15 mouse cellular contexts compared by ENCODE assay signal in genomic region chr7:100654441-100654840, GRCm38 (mm10). TPM values are rescaled to one million over a fixed set of nuclear protein-coding genes. Genes with fewer than 3 reads are reported as not detected.
A peak's percentile ranks its signal among the peaks of the same experiment; 100 is the strongest.
DNase-seq lines count a peak whose midpoint lies in the region; ATAC-seq and TF ChIP-seq lines count a peak whose summit lies in the region.
"Had no signal": no experiment of that assay in that cellular context is flagged by ENCODE, and none has a peak within 500 bp of the region (broad histone marks: within the 10 kb centered on the region; RNA-seq: fewer than 3 reads in every experiment).

No protein-coding gene starts in this region.

- H3K27me3 ChIP-seq in forebrain, embryonic 12.5 days = no peaks in the 10 kb centered on the region
- H3K27me3 ChIP-seq in forebrain, embryonic 14.5 days (replicated peaks; ENCODE audit: control insufficient read depth, insufficient read depth, low read length) = no peaks in the 10 kb centered on the region
- no peaks in the 10 kb centered on the region for H3K27me3 ChIP-seq in stomach, embryonic 14.5 days (ENCODE audit: control insufficient read depth, insufficient read depth, low read length)
- no peaks in the 10 kb centered on the region for H3K27me3 ChIP-seq in stomach, postnatal 0 days (ENCODE audit: control insufficient read depth, insufficient read depth, low read length)
- H3K27me3 ChIP-seq in midbrain, embryonic 11.5 days (ENCODE audit: control insufficient read depth, insufficient read depth, low read length) = no peaks in the 10 kb centered on the region
- H3K27me3 ChIP-seq in kidney, embryonic 14.5 days (ENCODE audit: control insufficient read depth, insufficient read depth, low read length) = no peaks in the 10 kb centered on the region
- H3K27me3 ChIP-seq: embryonic facial prominence, embryonic 15.5 days; liver, embryonic 13.5 days had no signal

- no peak for TF ChIP-seq CTCF in stomach, postnatal 0 days (IDR thresholded peaks at IDR 0.05; ENCODE audit: low read depth)
- TF ChIP-seq CTCF in olfactory bulb, adult 2 months (IDR thresholded peaks at IDR 0.05; ENCODE audit: insufficient read depth, low read depth, low read length) = no peak

- peaks cover 29% of the 10 kb centered on the region for H3K4me1 ChIP-seq in forebrain, embryonic 12.5 days
- peaks cover 7% of the 10 kb centered on the region; the same call in 1 of the 2 replicates for H3K4me1 ChIP-seq in forebrain, embryonic 14.5 days (ENCODE audit: control insufficient read depth, insufficient read depth, low read length)
- peaks cover 4% of the 10 kb centered on the region; the same call in 1 of the 2 replicates for H3K4me1 ChIP-seq in stomach, embryonic 14.5 days (ENCODE audit: control insufficient read depth, insufficient read depth, low read length)
- H3K4me1 ChIP-seq in stomach, postnatal 0 days (replicated peaks; ENCODE audit: control insufficient read depth, insufficient read depth) = no peaks in the 10 kb centered on the region
- peaks cover 16% of the 10 kb centered on the region for H3K4me1 ChIP-seq in midbrain, embryonic 11.5 days (ENCODE audit: control insufficient read depth, insufficient read depth, low read length)
- peaks cover 7% of the 10 kb centered on the region for H3K4me1 ChIP-seq in olfactory bulb, adult 2 months (ENCODE audit: control insufficient read depth, insufficient read depth, low read length)
- H3K4me1 ChIP-seq in kidney, embryonic 14.5 days (ENCODE audit: control insufficient read depth, insufficient read depth, low read length) = peaks cover 4% of the 10 kb centered on the region; the same call in 1 of the 2 replicates

- no peak for DNase-seq in forebrain, embryonic 14.5 days (ENCODE audit: low spot score)
- no peak for DNase-seq in stomach, postnatal 0 days (ENCODE audit: low spot score)
- no peak for DNase-seq in midbrain, embryonic 11.5 days (ENCODE audit: low spot score, missing footprints)
- no peak for DNase-seq in kidney, postnatal 14 days
- DNase-seq: adrenal gland, postnatal 10 days; cerebellum, postnatal 36 days; liver, embryonic 13.5 days; lung, postnatal 36 days; thymus, postnatal 25 days had no signal

- no peak overlapping the region for H3K4me2 ChIP-seq in forebrain, embryonic 12.5 days
- H3K4me2 ChIP-seq in forebrain, embryonic 14.5 days (ENCODE audit: low read length) = no peak overlapping the region
- no peak overlapping the region for H3K4me2 ChIP-seq in stomach, embryonic 14.5 days (replicated peaks; ENCODE audit: low read depth, low read length)
- H3K4me2 ChIP-seq in stomach, postnatal 0 days (replicated peaks; ENCODE audit: low read depth) = no peak overlapping the region
- no peak overlapping the region for H3K4me2 ChIP-seq in midbrain, embryonic 11.5 days
- H3K4me2 ChIP-seq in kidney, embryonic 14.5 days (replicated peaks; ENCODE audit: low read depth, low read length) = no peak overlapping the region
- H3K4me2 ChIP-seq: embryonic facial prominence, embryonic 15.5 days; liver, embryonic 13.5 days had no signal

- H3K27ac ChIP-seq in forebrain, embryonic 12.5 days = peak overlapping the region; percentile 50; the same call in 1 of the 2 replicates
- no peak overlapping the region for H3K27ac ChIP-seq in forebrain, embryonic 14.5 days (ENCODE audit: low read depth, low read length)
- H3K27ac ChIP-seq in stomach, embryonic 14.5 days (ENCODE audit: low read length) = 0 out of 2 replicates have a peak overlapping the region, but pooled peaks have one; percentile 44
- no peak overlapping the region for H3K27ac ChIP-seq in stomach, postnatal 0 days (replicated peaks)
- H3K27ac ChIP-seq in midbrain, embryonic 11.5 days (ENCODE audit: low read depth, low read length) = peak overlapping the region; percentile 45
- H3K27ac ChIP-seq in olfactory bulb, adult 2 months (ENCODE audit: insufficient read depth, low read depth, low read length) = peak overlapping the region; percentile 55; the same call in 1 of the 2 replicates
- no peak overlapping the region for H3K27ac ChIP-seq in kidney, embryonic 14.5 days (ENCODE audit: low read depth, low read length)
- H3K27ac ChIP-seq: embryonic facial prominence, embryonic 15.5 days; kidney, postnatal 0 days; liver, embryonic 13.5 days had no signal

- no peaks in the 10 kb centered on the region for H3K9me3 ChIP-seq in forebrain, embryonic 12.5 days
- no peaks in the 10 kb centered on the region for H3K9me3 ChIP-seq in forebrain, embryonic 14.5 days (replicated peaks; ENCODE audit: control insufficient read depth, low read length)
- H3K9me3 ChIP-seq in stomach, embryonic 14.5 days (ENCODE audit: control insufficient read depth, low read depth, low read length) = no peaks in the 10 kb centered on the region
- no peaks in the 10 kb centered on the region for H3K9me3 ChIP-seq in stomach, postnatal 0 days (ENCODE audit: control insufficient read depth, low read length)
- H3K9me3 ChIP-seq in midbrain, embryonic 11.5 days (ENCODE audit: control insufficient read depth, low read length) = no peaks in the 10 kb centered on the region
- no peaks in the 10 kb centered on the region for H3K9me3 ChIP-seq in kidney, embryonic 14.5 days (ENCODE audit: control insufficient read depth, low read length)
- H3K9me3 ChIP-seq: embryonic facial prominence, embryonic 15.5 days; liver, embryonic 13.5 days had no signal

- no peak overlapping the region for H3K9ac ChIP-seq in forebrain, embryonic 12.5 days
- H3K9ac ChIP-seq in forebrain, embryonic 14.5 days (ENCODE audit: low read length) = no peak overlapping the region
- no peak overlapping the region for H3K9ac ChIP-seq in stomach, embryonic 14.5 days (replicated peaks; ENCODE audit: low read depth, low read length)
- H3K9ac ChIP-seq in stomach, postnatal 0 days (ENCODE audit: low read length) = no peak overlapping the region
- peak overlapping the region; percentile 36; the same call in 1 of the 2 replicates for H3K9ac ChIP-seq in midbrain, embryonic 11.5 days (ENCODE audit: low read length)
- H3K9ac ChIP-seq in kidney, embryonic 14.5 days (ENCODE audit: low read depth, low read length) = no peak overlapping the region
- H3K9ac ChIP-seq: embryonic facial prominence, embryonic 15.5 days; liver, embryonic 13.5 days had no signal

- no peak for TF ChIP-seq POLR2A in olfactory bulb, adult 2 months (IDR thresholded peaks at IDR 0.05; ENCODE audit: insufficient read depth, low read depth, low read length)

- H3K36me3 ChIP-seq in forebrain, embryonic 12.5 days (replicated peaks) = no peaks in the 10 kb centered on the region
- no peaks in the 10 kb centered on the region for H3K36me3 ChIP-seq in forebrain, embryonic 14.5 days (ENCODE audit: control insufficient read depth, insufficient read depth, low read length)
- no peaks in the 10 kb centered on the region for H3K36me3 ChIP-seq in stomach, embryonic 14.5 days (ENCODE audit: control insufficient read depth, insufficient read depth, low read length)
- no peaks in the 10 kb centered on the region for H3K36me3 ChIP-seq in stomach, postnatal 0 days (ENCODE audit: control insufficient read depth, insufficient read depth, low read length)
- H3K36me3 ChIP-seq in midbrain, embryonic 11.5 days (ENCODE audit: control insufficient read depth, insufficient read depth, low read length) = no peaks in the 10 kb centered on the region
- no peaks in the 10 kb centered on the region for H3K36me3 ChIP-seq in kidney, embryonic 14.5 days (ENCODE audit: control insufficient read depth, insufficient read depth, low read length)
- H3K36me3 ChIP-seq: embryonic facial prominence, embryonic 15.5 days; liver, embryonic 13.5 days had no signal

- 86% methylated on average over 8 of the region's 8 CpGs for WGBS in forebrain, embryonic 12.5 days
- WGBS in forebrain, embryonic 14.5 days = 87% methylated on average over 8 of the region's 8 CpGs
- WGBS in stomach, embryonic 14.5 days = 85% methylated on average over 8 of the region's 8 CpGs
- 82% methylated on average over 8 of the region's 8 CpGs for WGBS in stomach, postnatal 0 days
- 82% methylated on average over 8 of the region's 8 CpGs for WGBS in midbrain, embryonic 11.5 days
- 83% methylated on average over 8 of the region's 8 CpGs for WGBS in olfactory bulb, adult 2 months
- WGBS in kidney, embryonic 14.5 days = 87% methylated on average over 8 of the region's 8 CpGs

- ATAC-seq in forebrain, embryonic 12.5 days (ENCODE audit: low FRiP score) = 0 out of 2 replicates have a peak, but pooled peaks have one; percentile 7
- no peak for ATAC-seq in forebrain, embryonic 14.5 days
- no peak for ATAC-seq in stomach, embryonic 14.5 days (ENCODE audit: insufficient number of reproducible peaks, insufficient read depth, low FRiP score, low read depth)
- ATAC-seq in stomach, postnatal 0 days (ENCODE audit: low FRiP score, low TSS enrichment) = no peak
- ATAC-seq in midbrain, embryonic 11.5 days (ENCODE audit: low FRiP score) = no peak
- no peak for ATAC-seq in kidney, embryonic 14.5 days (ENCODE audit: low FRiP score, low TSS enrichment)

- H3K4me3 ChIP-seq in forebrain, embryonic 12.5 days (replicated peaks) = no peak overlapping the region
- no peak overlapping the region for H3K4me3 ChIP-seq in forebrain, embryonic 14.5 days (ENCODE audit: low read depth, low read length)
- H3K4me3 ChIP-seq in stomach, embryonic 14.5 days (ENCODE audit: low read depth, low read length) = no peak overlapping the region
- no peak overlapping the region for H3K4me3 ChIP-seq in stomach, postnatal 0 days (ENCODE audit: low read depth, low read length)
- no peak overlapping the region for H3K4me3 ChIP-seq in midbrain, embryonic 11.5 days (ENCODE audit: low read depth, low read length)
- no peak overlapping the region for H3K4me3 ChIP-seq in olfactory bulb, adult 2 months (ENCODE audit: insufficient read depth, low read depth, low read length)
- no peak overlapping the region for H3K4me3 ChIP-seq in kidney, embryonic 14.5 days (ENCODE audit: low read length)
- H3K4me3 ChIP-seq: embryonic facial prominence, embryonic 15.5 days; liver, embryonic 13.5 days had no signal

- TF ChIP-seq EP300 in stomach, postnatal 0 days (optimal IDR thresholded peaks at IDR 0.05) = no peak

RNA-seq across cellular contexts. Expression of gene Plekhb1, which starts 7.8 kb away (rescaled TPM):
- polyA plus RNA-seq in forebrain, embryonic 12.5 days (2016; fragmentation: Nextera tagmentation; extraction: Ambion mirVana) = 4.4 and 6.3 TPM in 2 replicates
- polyA plus RNA-seq in forebrain, embryonic 14.5 days (2014; fragmentation: Nextera tagmentation; extraction: Ambion mirVana) = 5.7 and 8.0 TPM in 2 replicates
- polyA plus RNA-seq in stomach, embryonic 14.5 days (2014; fragmentation: Nextera tagmentation; extraction: Ambion mirVana) = 13.2 and 15.5 TPM in 2 replicates
- polyA plus RNA-seq in stomach, postnatal 0 days (2015; fragmentation: Nextera tagmentation; extraction: Ambion mirVana) = 8.7 and 10.4 TPM in 2 replicates
- 3.6 and 4.3 TPM in 2 replicates for polyA plus RNA-seq in midbrain, embryonic 11.5 days (2014; fragmentation: Nextera tagmentation; extraction: Ambion mirVana)
- not detected in 2 replicates for polyA plus RNA-seq in olfactory bulb, adult 2 months (2012; ENCODE audit: insufficient read depth, insufficient read length, low replicate concordance, missing spikeins)
- polyA plus RNA-seq in kidney, embryonic 14.5 days (2014; fragmentation: Nextera tagmentation; extraction: Ambion mirVana) = 2.6 TPM in 2 replicates

RNA-seq across cellular contexts. Expression of gene Mrpl48, which starts 46.3 kb away (rescaled TPM):
- 55.7 and 59.6 TPM in 2 replicates for polyA plus RNA-seq in forebrain, embryonic 12.5 days (2016; fragmentation: Nextera tagmentation; extraction: Ambion mirVana)
- polyA plus RNA-seq in forebrain, embryonic 14.5 days (2014; fragmentation: Nextera tagmentation; extraction: Ambion mirVana) = 82.8 and 85.1 TPM in 2 replicates
- polyA plus RNA-seq in stomach, embryonic 14.5 days (2014; fragmentation: Nextera tagmentation; extraction: Ambion mirVana) = 89.8 and 94.8 TPM in 2 replicates
- 77.0 and 79.7 TPM in 2 replicates for polyA plus RNA-seq in stomach, postnatal 0 days (2015; fragmentation: Nextera tagmentation; extraction: Ambion mirVana)
- 62.9 and 70.2 TPM in 2 replicates for polyA plus RNA-seq in midbrain, embryonic 11.5 days (2014; fragmentation: Nextera tagmentation; extraction: Ambion mirVana)
- not detected in 2 replicates for polyA plus RNA-seq in olfactory bulb, adult 2 months (2012; ENCODE audit: insufficient read depth, insufficient read length, low replicate concordance, missing spikeins)
- 91.3 and 95.4 TPM in 2 replicates for polyA plus RNA-seq in kidney, embryonic 14.5 days (2014; fragmentation: Nextera tagmentation; extraction: Ambion mirVana)

RNA-seq across cellular contexts. Expression of gene Rab6a, which starts 47.2 kb away (rescaled TPM):
- 146 and 157 TPM in 2 replicates for polyA plus RNA-seq in forebrain, embryonic 12.5 days (2016; fragmentation: Nextera tagmentation; extraction: Ambion mirVana)
- polyA plus RNA-seq in forebrain, embryonic 14.5 days (2014; fragmentation: Nextera tagmentation; extraction: Ambion mirVana) = 188 and 208 TPM in 2 replicates
- 109 and 125 TPM in 2 replicates for polyA plus RNA-seq in stomach, embryonic 14.5 days (2014; fragmentation: Nextera tagmentation; extraction: Ambion mirVana)
- 76.3 and 80.6 TPM in 2 replicates for polyA plus RNA-seq in stomach, postnatal 0 days (2015; fragmentation: Nextera tagmentation; extraction: Ambion mirVana)
- polyA plus RNA-seq in midbrain, embryonic 11.5 days (2014; fragmentation: Nextera tagmentation; extraction: Ambion mirVana) = 180 and 198 TPM in 2 replicates
- not detected in 2 replicates for polyA plus RNA-seq in olfactory bulb, adult 2 months (2012; ENCODE audit: insufficient read depth, insufficient read length, low replicate concordance, missing spikeins)
- polyA plus RNA-seq in kidney, embryonic 14.5 days (2014; fragmentation: Nextera tagmentation; extraction: Ambion mirVana) = 100 and 120 TPM in 2 replicates

RNA-seq across cellular contexts. Expression of gene Fam168a, which starts 52.0 kb away (rescaled TPM):
- 63.9 and 72.6 TPM in 2 replicates for polyA plus RNA-seq in forebrain, embryonic 12.5 days (2016; fragmentation: Nextera tagmentation; extraction: Ambion mirVana)
- 86.6 and 103 TPM in 2 replicates for polyA plus RNA-seq in forebrain, embryonic 14.5 days (2014; fragmentation: Nextera tagmentation; extraction: Ambion mirVana)
- 59.9 and 64.8 TPM in 2 replicates for polyA plus RNA-seq in stomach, embryonic 14.5 days (2014; fragmentation: Nextera tagmentation; extraction: Ambion mirVana)
- polyA plus RNA-seq in stomach, postnatal 0 days (2015; fragmentation: Nextera tagmentation; extraction: Ambion mirVana) = 15.5 and 17.4 TPM in 2 replicates
- 34.8 and 36.3 TPM in 2 replicates for polyA plus RNA-seq in midbrain, embryonic 11.5 days (2014; fragmentation: Nextera tagmentation; extraction: Ambion mirVana)
- not detected in 2 replicates for polyA plus RNA-seq in olfactory bulb, adult 2 months (2012; ENCODE audit: insufficient read depth, insufficient read length, low replicate concordance, missing spikeins)
- 43.6 and 53.8 TPM in 2 replicates for polyA plus RNA-seq in kidney, embryonic 14.5 days (2014; fragmentation: Nextera tagmentation; extraction: Ambion mirVana)

Comparison
In these comparisons a context has a peak if more than half of its experiments do, and no peak if none do; other contexts are left out.
1. H3K27ac ChIP-seq: peak in forebrain, embryonic 12.5 days (single experiment), stomach, embryonic 14.5 days (single experiment), midbrain, embryonic 11.5 days (single experiment) and olfactory bulb, adult 2 months (single experiment); none in forebrain, embryonic 14.5 days (single experiment), stomach, postnatal 0 days (single experiment) and kidney, embryonic 14.5 days (single experiment).
2. RNA of gene Mrpl48, which starts 46.3 kb away (polyA plus RNA-seq): 89.8 to 94.8 TPM in stomach, embryonic 14.5 days, 91.3 to 95.4 TPM in kidney, embryonic 14.5 days, 82.8 to 85.1 TPM in forebrain, embryonic 14.5 days, 77.0 to 79.7 TPM in stomach, postnatal 0 days, 62.9 to 70.2 TPM in midbrain, embryonic 11.5 days and 55.7 to 59.6 TPM in forebrain, embryonic 12.5 days; not detected in olfactory bulb, adult 2 months; every median in the first group is over 10 times any median in the second.